Mouse (Mus musculus) forebrain, embryonic 13.5 days (tissue): ENCODE results near the gene Themis2. TPM values are rescaled to one million over a fixed set of nuclear protein-coding genes. Genes with fewer than 3 reads are reported as not detected.
"Not testable (repeated sequence)": the region's sequence is repeated elsewhere in the genome, so short reads cannot be mapped to it uniquely, and the experiment has no call there.

Experiments
- ATAC-seq: fragments of 200-750 bp; cut with Nextera tagmentation; 2 replicates; pipeline ENCODE4 v1.8.0; 2017
- H3K27ac ChIP-seq: fragments of 300-500 bp; sonication (generic); 2 replicates; pipeline ENCODE4 v1.5.1; 2015; ENCODE audit warnings: inconsistent platforms, mild to moderate bottlenecking, moderate library complexity
- H3K27me3 ChIP-seq: fragments of 300-500 bp; sonication (generic); 2 replicates; pipeline ENCODE4 v1.6.1; 2015; ENCODE audit warnings: mild to moderate bottlenecking, inconsistent platforms
- H3K36me3 ChIP-seq: fragments of 300-500 bp; sonication (generic); 2 replicates; pipeline ENCODE4 v1.6.1; 2015; ENCODE audit warnings: mild to moderate bottlenecking, inconsistent platforms; ENCODE audit not compliant: poor library complexity, severe bottlenecking
- H3K4me1 ChIP-seq: fragments of 300-500 bp; sonication (generic); 2 replicates; pipeline ENCODE4 v1.6.1; 2015; ENCODE audit warnings: inconsistent platforms
- H3K4me2 ChIP-seq: fragments of 300-500 bp; sonication (generic); 2 replicates; pipeline ENCODE4 v1.6.1; 2015; ENCODE audit warnings: inconsistent platforms, mild to moderate bottlenecking, moderate library complexity
- H3K4me3 ChIP-seq: fragments of 300-500 bp; sonication (generic); 2 replicates; pipeline ENCODE4 v1.5.1; 2015; ENCODE audit warnings: mild to moderate bottlenecking, inconsistent platforms
- H3K9ac ChIP-seq: fragments of 300-500 bp; sonication (generic); 2 replicates; pipeline ENCODE4 v1.6.1; 2015; ENCODE audit warnings: mild to moderate bottlenecking, inconsistent platforms
- H3K9me3 ChIP-seq: fragments of 300-500 bp; sonication (generic); replicated peaks from 2 replicates; pipeline ENCODE4 v1.6.1; 2016; ENCODE audit warnings: inconsistent platforms
- WGBS: fragments of 180-500 bp; shearing (Covaris S2); methylation state at CpG from one replicate; pipeline ENCODE4 v1.1.7; 2015; 5-methylcytosine and 5-hydroxymethylcytosine counted together
- polyA plus RNA-seq: library from polyadenylated mRNA; unstranded; fragments of >200 nt; fragmentation: Nextera tagmentation; extraction: Ambion mirVana; gene quantifications from 2 replicates; pipeline ENCODE4 v1.2.1, GENCODE M21; 2015

The Themis2 gene
- polyA plus RNA-seq, 1 experiment from 2014 or later: 0.26 TPM

GRCm38 (mm10) chr4:132795171-132795570, 1.0 kb downstream of the Themis2 start:
- Histone ChIP-seq H3K27ac (no peak overlapping the region), H3K36me3 (no peaks in the 10 kb centered on the region), H3K27me3 (peaks cover 25% of the 10 kb centered on the region), H3K9me3 (no peaks in the 10 kb centered on the region), H3K9ac (no peak overlapping the region), H3K4me1 (peaks cover 6% of the 10 kb centered on the region; the same call in 1 of the 2 replicates), H3K4me2 (no peak overlapping the region), H3K4me3 (no peak overlapping the region)
- no peak for ATAC-seq
- 70% methylated on average over 7 of the region's 7 CpGs for whole genome bisulfite sequencing

- WGBS: 77% methylated on average over 8 of the region's 8 CpGs
- H3K9me3 ChIP-seq: no peaks in the 10 kb centered on the region
- no peak for ATAC-seq
Observed at GRCm38 (mm10) chr4:132794760-132795159, 1.4 kb downstream of the Themis2 start.

DNA sequence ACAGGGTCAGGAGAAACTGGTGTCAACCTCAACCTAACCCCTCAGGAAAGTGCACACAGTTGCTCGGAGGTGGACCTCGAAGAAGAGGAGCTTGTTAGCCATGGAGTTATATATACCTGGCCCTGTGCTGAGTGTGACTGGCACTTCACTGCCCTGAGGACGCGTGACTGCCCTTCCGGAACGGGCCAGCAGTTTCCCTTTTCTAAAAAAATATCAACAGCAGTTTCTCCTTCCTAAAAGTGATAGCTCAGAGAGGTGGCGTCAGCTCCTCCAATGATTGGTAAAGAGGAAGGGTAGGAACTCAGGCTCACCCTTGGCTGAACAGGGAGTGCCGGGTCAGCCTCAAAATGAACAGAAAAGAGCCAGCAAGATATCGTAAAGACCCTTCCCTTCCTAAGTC, 2.2 kb downstream of the Themis2 start:
- no peaks in the 10 kb centered on the region for H3K9me3 ChIP-seq
- no peaks in the 10 kb centered on the region for H3K36me3 ChIP-seq
- H3K27ac ChIP-seq: no peak overlapping the region
- no peak for ATAC-seq
- no peak overlapping the region for H3K9ac ChIP-seq
- 81% methylated on average over 9 of the region's 9 CpGs for WGBS
- H3K4me2 ChIP-seq: no peak overlapping the region
- H3K27me3 ChIP-seq: peaks cover 25% of the 10 kb centered on the region
- no peak overlapping the region for H3K4me3 ChIP-seq
- peaks cover 6% of the 10 kb centered on the region; the same call in 1 of the 2 replicates for H3K4me1 ChIP-seq

More at GRCm38 (mm10) chr4:132794760-132795159, 1.4 kb downstream of the Themis2 start:
- Histone ChIP-seq H3K36me3 (no peaks in the 10 kb centered on the region), H3K9ac (no peak overlapping the region), H3K27me3 (peaks cover 25% of the 10 kb centered on the region), H3K4me2 (no peak overlapping the region), H3K4me3 (no peak overlapping the region), H3K4me1 (peaks cover 6% of the 10 kb centered on the region; the same call in 1 of the 2 replicates), H3K27ac (no peak overlapping the region)

DNA sequence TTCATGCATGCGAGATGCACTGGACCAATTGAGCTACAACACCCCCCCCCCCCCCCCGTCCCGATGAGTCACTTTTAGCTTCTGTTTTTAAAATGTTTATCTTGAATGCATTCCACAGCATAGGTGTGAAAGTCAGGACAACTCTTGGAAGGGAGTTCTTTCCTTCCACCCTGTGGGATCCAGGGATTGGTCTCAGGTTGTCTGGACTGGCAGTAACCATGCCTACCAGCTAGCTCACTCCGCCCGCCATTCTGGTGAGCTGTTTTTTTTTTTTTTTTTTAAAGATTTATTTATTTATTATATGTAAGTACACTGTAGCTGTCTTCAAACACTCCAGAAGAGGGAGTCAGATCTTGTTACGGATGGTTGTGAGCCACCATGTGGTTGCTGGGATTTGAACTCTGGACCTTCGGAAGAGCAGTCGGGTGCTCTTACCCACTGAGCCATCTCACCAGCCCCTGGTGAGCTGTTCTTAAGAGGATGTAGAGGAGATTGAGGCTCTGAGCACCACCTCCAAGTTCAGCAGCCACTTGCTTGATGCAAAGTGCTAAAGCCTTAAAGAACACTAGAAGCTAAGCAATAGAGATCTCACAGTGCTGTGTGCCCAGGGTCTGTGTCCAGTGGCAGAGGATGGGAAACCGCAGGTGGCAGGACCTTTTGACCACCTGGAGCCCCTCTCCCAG, 2.7 kb downstream of the Themis2 start:
- H3K9ac ChIP-seq, H3K9me3 ChIP-seq, ATAC-seq, H3K36me3 ChIP-seq, H3K4me1 ChIP-seq, H3K4me3 ChIP-seq, H3K27ac ChIP-seq, H3K4me2 ChIP-seq: not testable (repeated sequence)
- peaks cover 25% of the 10 kb centered on the region for H3K27me3 ChIP-seq
- 91% methylated on average over 8 of the region's 9 CpGs for WGBS

GRCm38 (mm10) chr4:132789731-132790130, 6.5 kb downstream of the Themis2 start:
- H3K4me3 ChIP-seq: no peak overlapping the region
- 87% methylated on average over 8 of the region's 8 CpGs for WGBS

GRCm38 (mm10) chr4:132785228-132785627, 11.0 kb downstream of the Themis2 start:
- Histone ChIP-seq H3K27me3 (no peaks in the 10 kb centered on the region), H3K9me3 (no peaks in the 10 kb centered on the region), H3K27ac (no peak overlapping the region), H3K4me3 (no peak overlapping the region), H3K36me3 (no peaks in the 10 kb centered on the region), H3K9ac (no peak overlapping the region), H3K4me1 (no peaks in the 10 kb centered on the region), H3K4me2 (no peak overlapping the region)
- no peak for ATAC-seq
- 89% methylated on average over 13 of the region's 13 CpGs for WGBS

More at GRCm38 (mm10) chr4:132789731-132790130, 6.5 kb downstream of the Themis2 start:
- H3K27ac ChIP-seq: no peak overlapping the region
- no peaks in the 10 kb centered on the region for H3K4me1 ChIP-seq
- peaks cover 4% of the 10 kb centered on the region for H3K27me3 ChIP-seq
- no peaks in the 10 kb centered on the region for H3K9me3 ChIP-seq
- no peak overlapping the region for H3K9ac ChIP-seq
- no peaks in the 10 kb centered on the region for H3K36me3 ChIP-seq
- H3K4me2 ChIP-seq: no peak overlapping the region
- ATAC-seq: no peak

GRCm38 (mm10) chr4:132783732-132784131, 12.5 kb downstream of the Themis2 start:
- Histone ChIP-seq H3K4me3 (no peak overlapping the region), H3K4me2 (no peak overlapping the region), H3K27me3 (no peaks in the 10 kb centered on the region), H3K36me3 (peaks cover 11% of the 10 kb centered on the region), H3K9ac (no peak overlapping the region), H3K9me3 (no peaks in the 10 kb centered on the region), H3K4me1 (no peaks in the 10 kb centered on the region), H3K27ac (no peak overlapping the region)
- ATAC-seq: no peak
- 92% methylated on average over 2 of the region's 2 CpGs for WGBS

GRCm38 (mm10) chr4:132780288-132780687, 15.9 kb downstream of the Themis2 start:
- H3K4me1 ChIP-seq: no peaks in the 10 kb centered on the region

GRCm38 (mm10) chr4:132778562-132779201, 17.5 kb downstream of the Themis2 start:
- Histone ChIP-seq H3K4me2 (no peak overlapping the region), H3K4me1 (no peaks in the 10 kb centered on the region), H3K36me3 (peaks cover 60% of the 10 kb centered on the region), H3K27me3 (no peaks in the 10 kb centered on the region), H3K27ac (no peak overlapping the region), H3K9me3 (no peaks in the 10 kb centered on the region), H3K9ac (no peak overlapping the region), H3K4me3 (no peak overlapping the region)
- ATAC-seq: no peak
- WGBS: 94% methylated on average over 6 of the region's 6 CpGs

More at GRCm38 (mm10) chr4:132780288-132780687, 15.9 kb downstream of the Themis2 start:
- Histone ChIP-seq H3K27me3 (no peaks in the 10 kb centered on the region), H3K4me2 (no peak overlapping the region), H3K9ac (no peak overlapping the region), H3K9me3 (no peaks in the 10 kb centered on the region), H3K36me3 (peaks cover 45% of the 10 kb centered on the region), H3K27ac (no peak overlapping the region), H3K4me3 (no peak overlapping the region)
- no peak for ATAC-seq
- 96% methylated on average over 4 of the region's 4 CpGs for WGBS

- Histone ChIP-seq H3K36me3 (peaks cover 79% of the 10 kb centered on the region), H3K9me3 (no peaks in the 10 kb centered on the region)
Observed at GRCm38 (mm10) chr4:132776764-132777163, 19.4 kb downstream of the Themis2 start.

GRCm38 (mm10) chr4:132774905-132775304, 21.3 kb downstream of the Themis2 start:
- no peak for ATAC-seq
- no peak overlapping the region for H3K27ac ChIP-seq
- WGBS: 79% methylated on average over 3 of the region's 3 CpGs
- H3K27me3 ChIP-seq: no peaks in the 10 kb centered on the region
- H3K9ac ChIP-seq: no peak overlapping the region
- no peak overlapping the region for H3K4me2 ChIP-seq
- H3K9me3 ChIP-seq: no peaks in the 10 kb centered on the region
- H3K4me1 ChIP-seq: no peaks in the 10 kb centered on the region
- peaks cover 95% of the 10 kb centered on the region for H3K36me3 ChIP-seq
- no peak overlapping the region for H3K4me3 ChIP-seq

More at GRCm38 (mm10) chr4:132776764-132777163, 19.4 kb downstream of the Themis2 start:
- no peak overlapping the region for H3K27ac ChIP-seq
- no peak for ATAC-seq
- H3K9ac ChIP-seq: no peak overlapping the region
- H3K4me3 ChIP-seq: no peak overlapping the region
- no peaks in the 10 kb centered on the region for H3K27me3 ChIP-seq
- H3K4me1 ChIP-seq: no peaks in the 10 kb centered on the region
- 89% methylated on average over 5 of the region's 5 CpGs for WGBS
- no peak overlapping the region for H3K4me2 ChIP-seq

DNA sequence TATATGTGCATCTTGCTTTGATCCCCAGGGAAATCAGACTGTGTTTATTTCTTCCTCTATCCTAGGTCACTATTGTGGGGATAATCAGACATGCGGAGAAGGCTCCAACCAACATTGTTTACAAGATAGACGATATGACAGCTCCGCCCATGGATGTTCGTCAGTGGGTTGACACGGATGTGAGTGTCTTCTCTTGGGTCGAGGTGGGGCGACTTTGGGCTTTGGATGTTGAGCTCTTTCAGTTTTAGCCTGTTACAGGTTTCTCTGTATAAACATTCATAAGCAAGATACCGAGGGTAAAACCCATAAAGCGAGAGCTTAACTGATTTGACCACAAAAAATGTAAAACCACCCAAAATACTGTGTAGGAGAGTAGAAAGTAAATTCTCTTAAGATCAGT, 24.4 kb downstream of the Themis2 start:
- peaks cover 64% of the 10 kb centered on the region for H3K36me3 ChIP-seq
- no peak overlapping the region for H3K4me3 ChIP-seq
- no peak overlapping the region for H3K9ac ChIP-seq
- H3K4me1 ChIP-seq: peaks cover 12% of the 10 kb centered on the region
- H3K27me3 ChIP-seq: no peaks in the 10 kb centered on the region
- ATAC-seq: no peak
- no peaks in the 10 kb centered on the region for H3K9me3 ChIP-seq
- 94% methylated on average over 9 of the region's 9 CpGs for WGBS
- H3K27ac ChIP-seq: no peak overlapping the region
- H3K4me2 ChIP-seq: no peak overlapping the region
